Mouse (Mus musculus) urinary bladder, postnatal 10 days (tissue): ENCODE measurements around the gene Tmub2.

Experiments used
- DNase-seq: peaks from one replicate; pipeline ENCODE4 v3.0.0; 2022; ENCODE audit warnings: low spot score

Gene Tmub2

GRCm38 (mm10) chr11:102329518-102329917 is 44.8 kb downstream of the Tmub2 start:
- no peak for DNase-seq

GRCm38 (mm10) chr11:102330039-102330438 is 45.3 kb downstream of the Tmub2 start:
- no peak for DNase-seq

- DNase-seq = no peak
Measured at GRCm38 (mm10) chr11:102331806-102332205, 47.1 kb downstream of the Tmub2 start.

GRCm38 (mm10) chr11:102333061-102333460 is 48.3 kb downstream of the Tmub2 start:
- no peak for DNase-seq

- no peak for DNase-seq
Measured at GRCm38 (mm10) chr11:102334010-102334409, 49.3 kb downstream of the Tmub2 start.

GRCm38 (mm10) chr11:102334973-102335700 is 50.4 kb downstream of the Tmub2 start:
- DNase-seq = no peak

- no peak for DNase-seq
Measured at GRCm38 (mm10) chr11:102336191-102336590, 51.5 kb downstream of the Tmub2 start.

GRCm38 (mm10) chr11:102337921-102338320 is 53.2 kb downstream of the Tmub2 start:
- no peak for DNase-seq

GRCm38 (mm10) chr11:102338561-102338960 is 53.8 kb downstream of the Tmub2 start:
- DNase-seq = no peak
